Mouse (Mus musculus): ENCODE results near the gene Gm17093. TPM values are rescaled to one million over a fixed set of nuclear protein-coding genes. Genes with fewer than 3 reads are reported as not detected.

The Gm17093 gene
- polyA plus RNA-seq (2014; fragmentation: Illumina TruSeq; extraction: RNeasy Lipid Tissue Mini Kit (QIAGEN cat#74804); ENCODE audit: low read depth, low replicate concordance), result not detected

GRCm38 (mm10) chr14:44517976-44518375, at the start of gene Gm17093:
Gene Gm17093, plus strand, starts transcription at chr14:44518276.

GRCm38 (mm10) chr14:44492163-44492562, 25.9 kb upstream of the Gm17093 start, which contains the start of gene BC061237:
Gene BC061237, plus strand, starts transcription at chr14:44492463.

Other genes with a start within 250 kb of the Gm17093 start
- gene Gm8220, start 232.7 kb upstream of the Gm17093 start, polyA plus RNA-seq (2014; fragmentation: Illumina TruSeq; extraction: RNeasy Lipid Tissue Mini Kit (QIAGEN cat#74804); ENCODE audit: low read depth, low replicate concordance), result not detected
- not detected for gene Gm5930, start 179.7 kb upstream of the Gm17093 start, polyA plus RNA-seq (2014; fragmentation: Illumina TruSeq; extraction: RNeasy Lipid Tissue Mini Kit (QIAGEN cat#74804); ENCODE audit: low read depth, low replicate concordance)
- gene Gm8229, start 152.9 kb upstream of the Gm17093 start, polyA plus RNA-seq (2014; fragmentation: Illumina TruSeq; extraction: RNeasy Lipid Tissue Mini Kit (QIAGEN cat#74804); ENCODE audit: low read depth, low replicate concordance), result not detected
- gene Gm3371, start 107.6 kb upstream of the Gm17093 start, polyA plus RNA-seq (2014; fragmentation: Illumina TruSeq; extraction: RNeasy Lipid Tissue Mini Kit (QIAGEN cat#74804); ENCODE audit: low read depth, low replicate concordance), result not detected
- gene Gm8232, start 84.6 kb upstream of the Gm17093 start, polyA plus RNA-seq (2014; fragmentation: Illumina TruSeq; extraction: RNeasy Lipid Tissue Mini Kit (QIAGEN cat#74804); ENCODE audit: low read depth, low replicate concordance), result not detected
- not detected for gene BC061237, start 25.8 kb upstream of the Gm17093 start, polyA plus RNA-seq (2014; fragmentation: Illumina TruSeq; extraction: RNeasy Lipid Tissue Mini Kit (QIAGEN cat#74804); ENCODE audit: low read depth, low replicate concordance)
- gene Gm8247, start 64.9 kb downstream of the Gm17093 start, polyA plus RNA-seq (2014; fragmentation: Illumina TruSeq; extraction: RNeasy Lipid Tissue Mini Kit (QIAGEN cat#74804); ENCODE audit: low read depth, low replicate concordance), result not detected
- not detected for gene Gm5624, start 109.7 kb downstream of the Gm17093 start, polyA plus RNA-seq (2014; fragmentation: Illumina TruSeq; extraction: RNeasy Lipid Tissue Mini Kit (QIAGEN cat#74804); ENCODE audit: low read depth, low replicate concordance)
- not detected for gene Gm8257, start 188.2 kb downstream of the Gm17093 start, polyA plus RNA-seq (2014; fragmentation: Illumina TruSeq; extraction: RNeasy Lipid Tissue Mini Kit (QIAGEN cat#74804); ENCODE audit: low read depth, low replicate concordance)
- not detected for gene Gm8267, start 232.1 kb downstream of the Gm17093 start, polyA plus RNA-seq (2014; fragmentation: Illumina TruSeq; extraction: RNeasy Lipid Tissue Mini Kit (QIAGEN cat#74804); ENCODE audit: low read depth, low replicate concordance)